Mouse (Mus musculus): Measurements from ENCODE around the gene Opcml.

DNA sequence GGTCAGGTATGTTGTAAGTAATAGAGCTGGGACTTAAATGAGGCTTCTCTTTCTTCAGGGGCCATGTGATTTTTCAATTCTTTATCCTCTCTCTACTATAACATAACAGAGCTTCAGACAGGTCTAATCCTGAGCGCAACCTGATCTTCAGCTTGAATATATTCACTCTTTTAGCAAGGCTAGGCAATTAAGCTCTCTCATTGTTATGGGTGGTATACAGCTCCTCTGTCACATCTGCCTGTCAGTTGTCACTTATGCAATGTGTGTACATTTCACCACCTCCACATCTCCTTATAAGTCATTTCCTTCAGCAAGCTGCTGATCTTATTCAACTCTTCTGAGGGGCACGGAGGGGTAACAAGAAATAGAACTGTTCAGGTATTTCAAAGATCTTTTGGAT lies 924.0 kb downstream of the Opcml start:
- TF ChIP-seq ZNF384 (IDR thresholded peaks at IDR 0.05; ENCODE audit: low read depth, low read length), result no peak
- no peak for TF ChIP-seq MAFK (IDR thresholded peaks at IDR 0.05; ENCODE audit: insufficient read depth, low read depth, low read length)
